8 mouse cellular contexts compared by ENCODE assay signal in genomic region chr12:95690819-95691218, GRCm38 (mm10). TPM values are rescaled to one million over a fixed set of nuclear protein-coding genes. Genes with fewer than 3 reads are reported as not detected.
DNase-seq lines count a peak whose midpoint lies in the region; ATAC-seq and TF ChIP-seq lines count a peak whose summit lies in the region.

No protein-coding gene starts in this region.

- no peak overlapping the region for H3K4me2 ChIP-seq in lung, postnatal 0 days (replicated peaks; ENCODE audit: low read depth, low read length)
- H3K4me2 ChIP-seq in hindbrain, embryonic 13.5 days: peak overlapping the region; percentile 76
- H3K4me2 ChIP-seq in limb, embryonic 15.5 days: 0 out of 2 replicates have a peak overlapping the region, but pooled peaks have one; percentile 17

- H3K27ac ChIP-seq in lung, postnatal 0 days (ENCODE audit: low read length): no peak overlapping the region
- H3K27ac ChIP-seq in hindbrain, embryonic 13.5 days: no peak overlapping the region
- peak overlapping the region; percentile 95; the same call in 1 of the 2 replicates for H3K27ac ChIP-seq in limb, embryonic 15.5 days

- ATAC-seq in lung, postnatal 0 days: no peak
- no peak for ATAC-seq in hindbrain, embryonic 13.5 days (ENCODE audit: low FRiP score)
- ATAC-seq in limb, embryonic 15.5 days (ENCODE audit: insufficient number of reproducible peaks, low FRiP score, low TSS enrichment, low read depth): no peak

- peaks cover 15% of the 10 kb centered on the region; the same call in 1 of the 2 replicates for H3K4me1 ChIP-seq in lung, postnatal 0 days (ENCODE audit: insufficient read depth, low read depth, low read length)
- peaks cover 31% of the 10 kb centered on the region for H3K4me1 ChIP-seq in hindbrain, embryonic 13.5 days (replicated peaks)
- peaks cover 16% of the 10 kb centered on the region for H3K4me1 ChIP-seq in limb, embryonic 15.5 days

- H3K36me3 ChIP-seq in lung, postnatal 0 days (ENCODE audit: insufficient read depth, low read length): no peaks in the 10 kb centered on the region
- no peaks in the 10 kb centered on the region for H3K36me3 ChIP-seq in hindbrain, embryonic 13.5 days
- H3K36me3 ChIP-seq in limb, embryonic 15.5 days: no peaks in the 10 kb centered on the region

- H3K9ac ChIP-seq in lung, postnatal 0 days (replicated peaks; ENCODE audit: low read depth): no peak overlapping the region
- H3K9ac ChIP-seq in hindbrain, embryonic 13.5 days: no peak overlapping the region
- H3K9ac ChIP-seq in limb, embryonic 15.5 days: no peak overlapping the region

- peaks cover 16% of the 10 kb centered on the region for H3K27me3 ChIP-seq in lung, postnatal 0 days (replicated peaks; ENCODE audit: insufficient read depth, low read length)
- H3K27me3 ChIP-seq in hindbrain, embryonic 13.5 days: peaks cover 10% of the 10 kb centered on the region; the same call in 1 of the 2 replicates
- H3K27me3 ChIP-seq in limb, embryonic 15.5 days: peaks cover 4% of the 10 kb centered on the region; the same call in 1 of the 2 replicates

- 11% methylated on average over 9 of the region's 9 CpGs for WGBS in lung, postnatal 0 days
- 4% methylated on average over 9 of the region's 9 CpGs for WGBS in hindbrain, embryonic 13.5 days
- 6% methylated on average over 9 of the region's 9 CpGs for WGBS in limb, embryonic 15.5 days

- H3K9me3 ChIP-seq in lung, postnatal 0 days (ENCODE audit: low read length): no peaks in the 10 kb centered on the region
- no peaks in the 10 kb centered on the region for H3K9me3 ChIP-seq in hindbrain, embryonic 13.5 days
- no peaks in the 10 kb centered on the region for H3K9me3 ChIP-seq in limb, embryonic 15.5 days

- TF ChIP-seq CTCF in lung, postnatal 0 days (IDR thresholded peaks at IDR 0.05): peak; percentile 80

- TF ChIP-seq EP300 in lung, postnatal 0 days (IDR thresholded peaks at IDR 0.05): no peak

- H3K4me3 ChIP-seq in lung, postnatal 0 days (ENCODE audit: low read depth, low read length): no peak overlapping the region
- H3K4me3 ChIP-seq in hindbrain, embryonic 13.5 days: peak overlapping the region; percentile 6; the same call in 1 of the 2 replicates
- no peak overlapping the region for H3K4me3 ChIP-seq in limb, embryonic 15.5 days

- DNase-seq in adrenal gland, postnatal 25 days: peak; percentile 2
- no peak for DNase-seq in adrenal gland, adult 18-20 months (ENCODE audit: low spot score in 2 of 2)
- DNase-seq in lung, postnatal 0 days (ENCODE audit: low spot score): peak; percentile 72
- DNase-seq in lung, postnatal 25 days (ENCODE audit: low spot score): no peak
- DNase-seq in right cerebral cortex, postnatal 25 days: peak; percentile 53
- no peak for DNase-seq in thymus, postnatal 25 days

RNA-seq across cellular contexts. Expression of gene Flrt2, which starts 1.2 kb away (rescaled TPM):
- total RNA-seq in adrenal gland, postnatal 25 days (2021): 9.8 and 9.9 TPM in 2 replicates
- total RNA-seq in adrenal gland, adult 18-20 months (2021): 10 to 100 TPM in 1 of 2 experiments, 1 to 10 TPM in 1; 9.8 to 10.3 TPM
- polyA plus RNA-seq in lung, postnatal 0 days (2015; fragmentation: Nextera tagmentation; extraction: Ambion mirVana): 1.7 and 2.2 TPM in 2 replicates
- 26.4 and 27.9 TPM in 2 replicates for polyA plus RNA-seq in hindbrain, embryonic 13.5 days (2015; fragmentation: Nextera tagmentation; extraction: Ambion mirVana)
- 37.2 and 46.3 TPM in 2 replicates for polyA plus RNA-seq in limb, embryonic 15.5 days (2015; fragmentation: Nextera tagmentation; extraction: Ambion mirVana)

Comparison
In these comparisons a context has a peak if more than half of its experiments do, and no peak if none do; other contexts are left out.
1. DNase-seq: peak in adrenal gland, postnatal 25 days (single experiment), lung, postnatal 0 days (single experiment) and right cerebral cortex, postnatal 25 days (single experiment); none in adrenal gland, adult 18-20 months (0 of 2), lung, postnatal 25 days (single experiment) and thymus, postnatal 25 days (single experiment).